12 mouse cellular contexts compared by ENCODE assay signal in the genomic region with DNA sequence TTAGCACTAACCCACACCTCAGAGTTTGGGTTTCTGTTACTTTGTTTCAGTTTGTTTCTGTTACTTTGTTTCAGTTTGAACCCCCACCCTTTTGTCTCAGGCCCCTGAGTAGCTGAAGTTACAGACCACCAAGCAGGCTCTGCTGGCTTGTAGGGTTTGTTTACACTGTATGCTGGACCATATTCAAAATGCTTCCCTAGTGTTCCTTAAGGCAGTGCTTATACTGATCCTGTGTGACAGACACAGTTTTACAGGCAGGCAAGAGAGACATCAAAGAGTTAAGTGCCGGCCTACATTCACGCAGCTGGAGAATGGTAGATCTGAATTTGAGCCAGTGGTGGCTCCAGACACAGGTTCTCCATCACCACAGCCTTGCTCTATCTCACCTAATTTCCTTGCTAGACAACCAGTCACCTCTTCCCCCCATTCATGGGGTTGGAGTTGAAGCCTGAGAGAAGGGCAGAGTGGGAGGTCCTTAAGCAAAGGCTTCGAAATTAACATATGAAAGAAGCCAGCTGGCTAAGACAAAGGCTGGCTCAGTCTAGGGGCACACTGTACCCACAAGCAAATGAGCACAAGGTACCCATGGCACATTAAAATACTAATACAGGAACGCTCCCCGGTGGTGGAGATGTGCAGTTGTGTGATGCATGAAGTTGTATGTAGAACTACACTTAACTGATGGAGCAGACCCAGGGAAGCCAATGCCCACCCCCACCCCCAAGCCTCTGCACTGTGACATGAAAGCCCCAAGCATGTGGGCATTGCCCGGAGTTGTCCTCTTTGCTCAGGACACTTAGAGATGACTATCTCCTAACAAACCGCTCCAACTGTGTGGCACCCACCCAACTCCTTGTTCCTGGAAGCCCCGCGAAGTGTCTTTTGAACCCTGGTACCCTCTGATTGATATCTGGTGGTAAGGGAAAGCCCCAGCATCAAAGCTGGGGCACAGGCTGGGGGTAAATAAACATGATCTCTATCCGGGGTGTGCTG.
DNase-seq lines count a peak whose midpoint lies in the region; ATAC-seq lines count a peak whose summit lies in the region.
"Had no signal": no experiment of that assay in that cellular context is flagged by ENCODE, and none has a peak within 500 bp of the region (broad histone marks: within the 10 kb centered on the region; RNA-seq: fewer than 3 reads in every experiment).

No protein-coding gene starts in this region.

- no peaks in the 10 kb centered on the region for H3K27me3 ChIP-seq in forebrain, embryonic 11.5 days (ENCODE audit: control insufficient read depth, insufficient read depth, low read length)
- no peaks in the 10 kb centered on the region for H3K27me3 ChIP-seq in intestine, embryonic 15.5 days (replicated peaks)
- H3K27me3 ChIP-seq in stomach, embryonic 15.5 days (replicated peaks): no peaks in the 10 kb centered on the region

- ATAC-seq in forebrain, embryonic 11.5 days (replicated peaks; ENCODE audit: low FRiP score): peak; percentile 79
- ATAC-seq in intestine, embryonic 15.5 days: no peak
- ATAC-seq in stomach, embryonic 15.5 days (ENCODE audit: insufficient read depth, low FRiP score, low read depth): no peak

- H3K9ac ChIP-seq in forebrain, embryonic 11.5 days (ENCODE audit: low read length): no peak overlapping the region
- no peak overlapping the region for H3K9ac ChIP-seq in intestine, embryonic 15.5 days
- no peak overlapping the region for H3K9ac ChIP-seq in stomach, embryonic 15.5 days

- peaks cover 9% of the 10 kb centered on the region for H3K4me1 ChIP-seq in forebrain, embryonic 11.5 days (replicated peaks; ENCODE audit: control insufficient read depth, insufficient read depth, low read length)
- 0 out of 2 replicates have a peak, but pooled peaks cover 5% of the 10 kb centered on the region for H3K4me1 ChIP-seq in intestine, embryonic 15.5 days (replicated peaks)
- H3K4me1 ChIP-seq in stomach, embryonic 15.5 days: peaks cover 5% of the 10 kb centered on the region; the same call in 1 of the 2 replicates

- H3K9me3 ChIP-seq in forebrain, embryonic 11.5 days (ENCODE audit: control insufficient read depth, low read length): no peaks in the 10 kb centered on the region
- H3K9me3 ChIP-seq in intestine, embryonic 15.5 days: no peaks in the 10 kb centered on the region
- no peaks in the 10 kb centered on the region for H3K9me3 ChIP-seq in stomach, embryonic 15.5 days

- peak overlapping the region; percentile 2; the same call in 1 of the 2 replicates for H3K27ac ChIP-seq in forebrain, embryonic 11.5 days (ENCODE audit: low read depth, low read length)
- H3K27ac ChIP-seq in intestine, embryonic 15.5 days: peak overlapping the region; percentile 49; the same call in 1 of the 2 replicates
- H3K27ac ChIP-seq in stomach, embryonic 15.5 days: peak overlapping the region; percentile 40; the same call in 1 of the 2 replicates
- H3K27ac ChIP-seq: kidney, postnatal 0 days had no signal

- H3K4me3 ChIP-seq in forebrain, embryonic 11.5 days (ENCODE audit: low read depth, low read length): no peak overlapping the region
- no peak overlapping the region for H3K4me3 ChIP-seq in intestine, embryonic 15.5 days (replicated peaks)
- no peak overlapping the region for H3K4me3 ChIP-seq in stomach, embryonic 15.5 days (replicated peaks)
- H3K4me3 ChIP-seq: erythroblast, embryonic 14.5 days had no signal

- WGBS in forebrain, embryonic 11.5 days: 70% methylated on average over 10 of the region's 10 CpGs
- WGBS in intestine, embryonic 15.5 days: 72% methylated on average over 10 of the region's 10 CpGs
- 62% methylated on average over 10 of the region's 10 CpGs for WGBS in stomach, embryonic 15.5 days

- H3K4me2 ChIP-seq in forebrain, embryonic 11.5 days (ENCODE audit: low read depth, low read length, severe bottlenecking): no peak overlapping the region
- H3K4me2 ChIP-seq in intestine, embryonic 15.5 days (replicated peaks): no peak overlapping the region
- H3K4me2 ChIP-seq in stomach, embryonic 15.5 days: no peak overlapping the region

- no peaks in the 10 kb centered on the region for H3K36me3 ChIP-seq in forebrain, embryonic 11.5 days (ENCODE audit: control insufficient read depth, insufficient read depth, low read length)
- no peaks in the 10 kb centered on the region for H3K36me3 ChIP-seq in intestine, embryonic 15.5 days
- no peaks in the 10 kb centered on the region for H3K36me3 ChIP-seq in stomach, embryonic 15.5 days

- peak; percentile 15 for DNase-seq in testis, postnatal 14 days (ENCODE audit: low spot score)
- DNase-seq in testis, postnatal 10 days (ENCODE audit: low spot score): no peak
- no peak for DNase-seq in forebrain, embryonic 11.5 days (ENCODE audit: low spot score)
- no peak for DNase-seq in liver
- DNase-seq in kidney, postnatal 36 days: no peak
- DNase-seq in heart, adult 8-10 months (ENCODE audit: low spot score): no peak
- DNase-seq: cerebellum, adult 18-20 months; heart, adult 18-20 months had no signal
